Mouse (Mus musculus) heart, postnatal 14 days (tissue): ENCODE measurements at regions not wholly inside any gene's neighbourhood (a gene's known extent, or its start where the extent isn't known, plus 50 kb on each side); places are given as distances from the start of the nearest gene placed in this dataset.

Source experiments
- DNase-seq, 2 experiments: peaks; one replicate each; pipeline ENCODE4 v3.0.0; 2021 to 2022
- intact Hi-C: fragments of 180-260 bp; cut with DNase I; formaldehyde crosslinking; loops from one replicate; pipeline ENCODE4 v1.15.1; 2025

GRCm38 (mm10) chr7:40248521-40248920, 649.6 kb upstream of the Vstm2b start:
- intact Hi-C loops, result no loop called here
- no peak for DNase-seq

GRCm38 (mm10) chr7:40253486-40253885, 644.6 kb upstream of the Vstm2b start:
- peak in 1 of 2 experiments; percentile 22 for DNase-seq
- intact Hi-C loops, result no loop called here

- intact Hi-C loops, result loop anchor here (2.0 kb wide), 1 partner anchor 45 kb away; no protein-coding TSS in a partner anchor
- no peak for DNase-seq
These were observed 640.3 kb upstream of the Vstm2b start for GRCm38 (mm10) chr7:40257733-40258376.

GRCm38 (mm10) chr7:40258377-40258739, 639.8 kb upstream of the Vstm2b start:
- DNase-seq, result peak; percentile 83 to 84
- intact Hi-C loops, result loop anchor here (2.0 kb wide), 1 partner anchor 46 kb away; no protein-coding TSS in a partner anchor

DNA sequence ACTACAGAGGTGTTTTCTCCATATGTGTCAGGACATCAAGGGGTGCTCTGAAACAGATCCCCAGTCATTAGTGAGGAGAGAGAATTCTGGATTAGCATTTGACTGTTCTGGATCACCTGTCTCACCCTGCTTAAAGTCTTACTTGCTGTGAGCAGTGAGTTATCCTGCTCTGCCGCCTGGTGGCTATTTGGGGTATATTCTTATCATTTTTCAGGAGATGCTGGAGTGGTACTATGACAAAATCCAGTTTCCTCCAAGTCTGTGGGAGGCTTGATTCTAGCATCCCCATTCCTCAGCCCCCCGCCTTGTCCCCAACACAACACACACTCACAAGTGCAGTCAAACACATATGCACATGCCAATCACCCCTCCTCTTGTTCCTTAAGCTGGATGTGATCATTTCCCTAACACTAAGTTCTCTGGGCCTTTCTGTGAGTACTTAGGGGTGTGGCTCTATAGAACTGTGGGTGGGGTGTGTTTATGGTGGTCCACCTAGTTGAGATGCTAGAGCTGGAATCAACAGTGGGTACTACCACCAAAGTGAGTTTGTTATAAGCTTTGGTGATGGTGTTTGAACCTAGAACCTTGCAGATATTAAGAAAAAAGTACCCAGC, 624.6 kb upstream of the Vstm2b start:
- intact Hi-C loops, result loop anchor here (1.0 to 10.0 kb wide), 5 partner anchors 187 to 631 kb away; no protein-coding TSS in a partner anchor
- peak; percentile 53 to 66 for DNase-seq

- DNase-seq, result no peak
- intact Hi-C loops, result loop anchor here (10.0 kb wide), 1 partner anchor 630 kb away; no protein-coding TSS in a partner anchor
These were observed 623.0 kb upstream of the Vstm2b start for GRCm38 (mm10) chr7:40275078-40275477.

GRCm38 (mm10) chr7:40275658-40276057, 622.5 kb upstream of the Vstm2b start:
- DNase-seq, result no peak
- intact Hi-C loops, result loop anchor here (10.0 kb wide), 1 partner anchor 629 kb away; no protein-coding TSS in a partner anchor

- DNase-seq, result no peak
- intact Hi-C loops, result loop anchor here (10.0 kb wide), 1 partner anchor 629 kb away; no protein-coding TSS in a partner anchor
These were observed 622.0 kb upstream of the Vstm2b start for GRCm38 (mm10) chr7:40276116-40276515.

- DNase-seq, result no peak
These were observed 608.0 kb upstream of the Vstm2b start for GRCm38 (mm10) chr7:40290166-40290565.

DNA sequence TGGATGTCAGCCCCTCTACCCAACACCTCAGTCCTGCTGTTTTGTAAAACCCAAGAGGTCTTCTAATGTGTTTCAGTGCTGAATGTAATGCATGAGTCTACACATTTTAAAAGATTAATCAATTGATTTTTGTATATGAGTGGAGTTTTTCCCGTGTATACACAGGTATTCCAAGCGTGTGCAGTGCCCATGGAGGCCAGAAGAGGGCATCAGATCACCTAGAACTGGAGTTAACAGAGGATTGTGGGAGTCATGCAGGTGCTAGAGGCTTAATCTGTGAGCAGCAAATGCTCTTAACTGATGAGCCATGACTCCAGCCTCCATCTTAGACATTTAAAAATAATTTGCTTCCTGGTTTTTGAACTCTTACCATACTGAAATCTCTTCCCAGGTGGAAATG, 587.6 kb upstream of the Vstm2b start:
- peak in 1 of 2 experiments; percentile 7 for DNase-seq
- intact Hi-C loops, result no loop called here

More at GRCm38 (mm10) chr7:40290166-40290565, 608.0 kb upstream of the Vstm2b start:
- intact Hi-C loops, result no loop called here

DNA sequence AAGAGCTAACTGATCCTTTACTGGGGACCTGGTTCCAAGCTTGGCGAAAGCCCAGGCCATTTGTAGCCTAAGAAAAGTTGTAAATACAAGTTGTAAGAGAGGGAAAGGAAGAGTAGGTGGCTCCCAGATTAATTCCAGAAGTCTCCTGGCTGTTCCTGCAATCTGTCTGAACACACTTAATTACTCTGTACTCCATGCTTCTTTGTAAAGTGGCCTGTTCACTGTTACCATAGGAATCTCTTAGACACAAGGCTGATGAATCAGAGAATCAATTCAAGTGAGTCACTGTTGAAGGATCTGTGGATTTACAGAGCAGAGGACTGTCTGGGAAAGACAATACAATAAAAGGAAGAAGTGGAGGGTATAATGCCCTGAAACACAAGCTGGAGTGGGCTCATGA, 577.0 kb upstream of the Vstm2b start:
- intact Hi-C loops, result no loop called here
- DNase-seq, result no peak

- DNase-seq, result peak; percentile 11 to 21
- intact Hi-C loops, result no loop called here
These were observed 572.9 kb upstream of the Vstm2b start for GRCm38 (mm10) chr7:40325188-40325705.

DNA sequence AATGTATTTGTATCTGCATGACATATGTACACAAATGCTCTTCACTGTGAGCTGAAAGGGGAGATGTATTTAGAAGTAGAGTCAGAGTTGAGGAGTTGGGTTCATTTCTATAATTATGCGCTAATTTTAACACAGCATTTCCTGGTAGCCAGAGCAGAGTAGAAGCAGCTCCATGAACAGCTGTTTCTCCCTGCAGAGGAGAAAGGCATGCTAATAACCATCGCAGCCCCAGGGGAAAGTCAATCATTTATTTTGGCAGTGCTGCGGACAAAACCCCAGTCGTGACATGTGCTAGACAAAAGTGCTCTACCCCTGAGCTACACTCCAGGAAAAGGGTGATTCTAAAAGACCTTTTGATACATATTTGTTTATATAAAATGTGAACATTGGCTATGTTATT, 565.7 kb upstream of the Vstm2b start:
- DNase-seq, result peak; percentile 7 to 26
- intact Hi-C loops, result no loop called here

DNA sequence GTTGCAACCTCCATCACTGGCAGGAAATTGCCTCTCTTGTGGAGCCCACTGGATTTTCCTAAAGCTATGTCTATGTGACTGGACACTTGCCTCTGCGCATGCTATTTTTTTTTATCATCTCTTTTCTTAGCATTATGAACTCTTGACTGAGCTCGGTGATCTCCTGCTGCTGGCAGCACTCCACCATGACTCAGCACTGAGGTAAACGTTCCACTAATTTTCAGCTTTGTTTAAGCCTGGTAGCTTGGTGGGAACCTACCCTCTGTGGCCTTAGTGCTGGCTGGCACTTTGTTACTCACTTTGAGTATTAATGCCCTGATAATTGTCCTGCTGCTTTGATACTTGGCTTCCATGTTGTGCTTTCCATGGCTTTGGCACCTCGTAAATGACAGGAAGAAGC, 545.8 kb upstream of the Vstm2b start:
- intact Hi-C loops, result no loop called here
- DNase-seq, result peak in 1 of 2 experiments; percentile 5

DNA sequence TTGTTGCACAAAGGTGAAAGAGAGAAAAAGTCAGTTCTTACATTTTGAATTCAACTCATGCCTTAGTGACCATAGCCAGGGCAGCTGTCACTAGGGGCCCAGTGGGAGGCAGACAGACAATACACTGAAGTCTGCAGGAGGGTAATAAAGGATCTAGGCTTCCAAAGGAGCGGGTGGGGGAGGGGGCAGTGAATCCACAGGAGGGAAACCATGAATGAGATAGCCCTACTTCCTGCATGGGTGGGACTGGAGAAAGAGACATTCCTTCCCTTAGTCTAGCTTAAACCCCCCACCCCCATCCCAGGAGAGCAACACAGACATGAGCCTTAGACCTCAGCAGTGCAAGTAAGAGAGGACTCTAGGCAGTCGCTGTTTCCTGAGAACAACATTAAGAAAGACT, 535.4 kb upstream of the Vstm2b start:
- intact Hi-C loops, result no loop called here
- no peak for DNase-seq

GRCm38 (mm10) chr7:40372713-40373112, 525.4 kb upstream of the Vstm2b start:
- no peak for DNase-seq

GRCm38 (mm10) chr7:40377839-40378238, 520.3 kb upstream of the Vstm2b start:
- no peak for DNase-seq
- intact Hi-C loops, result no loop called here

More at GRCm38 (mm10) chr7:40372713-40373112, 525.4 kb upstream of the Vstm2b start:
- intact Hi-C loops, result no loop called here

DNA sequence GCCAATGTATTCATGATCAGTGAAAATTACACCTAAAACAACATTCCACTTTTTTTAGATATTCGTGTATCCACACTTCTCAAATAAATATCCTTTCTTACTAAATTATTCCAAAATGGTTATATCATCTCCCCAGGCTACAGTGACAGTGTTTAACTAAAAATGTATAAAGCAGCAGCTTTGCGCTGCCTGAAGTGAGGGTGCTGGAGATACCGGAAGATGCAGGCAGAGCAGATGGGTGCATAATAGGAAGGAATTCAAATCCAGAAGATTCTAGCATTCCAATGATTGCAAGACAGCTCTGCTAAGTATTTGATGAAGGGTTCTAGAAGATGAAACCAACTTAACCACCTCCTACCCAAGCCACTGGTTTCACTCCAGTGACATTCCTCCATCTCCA, 516.9 kb upstream of the Vstm2b start:
- intact Hi-C loops, result no loop called here
- no peak for DNase-seq

- DNase-seq, result no peak
- intact Hi-C loops, result no loop called here
These were observed 510.0 kb upstream of the Vstm2b start for GRCm38 (mm10) chr7:40388152-40388551.

GRCm38 (mm10) chr7:40389795-40390194, 508.3 kb upstream of the Vstm2b start:
- DNase-seq, result peak in 1 of 2 experiments; percentile 2
- intact Hi-C loops, result no loop called here

DNA sequence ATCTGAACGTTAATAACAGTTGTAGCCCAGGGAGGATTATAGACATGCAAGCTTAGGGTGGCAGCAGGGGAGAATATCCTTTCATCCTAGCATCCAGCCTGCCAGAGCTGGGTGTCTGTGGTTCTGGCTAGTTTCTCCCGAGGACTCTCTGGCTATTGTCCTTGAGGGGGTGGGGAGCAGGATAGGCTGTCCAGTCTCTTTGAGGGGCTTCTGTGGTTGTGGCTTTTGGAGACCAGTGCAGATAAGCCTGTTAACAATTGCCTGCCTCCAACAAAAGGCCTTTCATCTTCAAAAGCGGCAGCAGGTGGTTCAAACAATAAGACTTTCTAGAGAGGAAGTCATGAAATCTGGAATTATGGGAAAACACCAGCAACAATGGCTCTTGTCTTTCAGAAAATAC, 507.2 kb upstream of the Vstm2b start:
- no peak for DNase-seq
- intact Hi-C loops, result no loop called here

DNA sequence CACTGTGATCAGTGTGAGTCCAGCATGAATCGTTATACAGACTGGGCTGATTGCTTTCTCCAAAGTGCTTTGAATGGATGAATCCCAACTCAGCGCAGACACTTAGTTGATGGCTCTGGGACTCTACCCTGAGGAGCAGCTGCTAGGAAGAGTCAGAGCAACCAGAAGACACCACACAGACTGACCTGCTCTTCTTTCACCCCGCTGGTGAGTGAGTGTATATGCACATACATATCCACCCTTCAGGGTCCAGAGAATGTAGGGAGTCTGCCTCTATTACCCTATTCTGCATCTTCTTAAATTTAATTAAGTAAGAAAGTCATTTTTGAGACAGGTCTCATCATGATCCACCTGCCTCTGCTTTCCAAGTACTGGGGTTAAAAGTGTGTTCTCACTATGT, 506.5 kb upstream of the Vstm2b start:
- no peak for DNase-seq
- intact Hi-C loops, result no loop called here
